Mouse (Mus musculus): ENCODE measurements around the gene Serpinb7. TPM values are rescaled to one million over a fixed set of nuclear protein-coding genes. Genes with fewer than 3 reads are reported as not detected.

Gene Serpinb7
- polyA plus RNA-seq, 1 experiment: not detected

GRCm38 (mm10) chr1:107422487-107422886 is 23.0 kb downstream of the Serpinb7 start:
- 71% methylated on average over 4 of the region's 4 CpGs for WGBS
- no peaks in the 10 kb centered on the region for H3K36me3 ChIP-seq (ENCODE audit: control insufficient read depth, insufficient read depth, low read length)
- H3K4me3 ChIP-seq (ENCODE audit: insufficient read depth, low read depth, low read length): no peak overlapping the region
- no peaks in the 10 kb centered on the region for H3K4me1 ChIP-seq (ENCODE audit: control insufficient read depth, insufficient read depth, low read length)
- TF ChIP-seq POLR2A (IDR thresholded peaks at IDR 0.05; ENCODE audit: low read depth, low read length) (no peak), CTCF (conservative IDR thresholded peaks at IDR 0.05; ENCODE audit: insufficient read depth, insufficient read length, low read depth, low read length) (no peak)
- H3K27ac ChIP-seq (ENCODE audit: insufficient read depth, low read depth, low read length): no peak overlapping the region
- H3K27me3 ChIP-seq (replicated peaks; ENCODE audit: control insufficient read depth, insufficient read depth, low read length): no peaks in the 10 kb centered on the region
- DNase-seq: no peak

GRCm38 (mm10) chr1:107431253-107431652 is 31.8 kb downstream of the Serpinb7 start:
- H3K4me3 ChIP-seq (ENCODE audit: insufficient read depth, low read depth, low read length): no peak overlapping the region
- DNase-seq: no peak
- no peak overlapping the region for H3K27ac ChIP-seq (ENCODE audit: insufficient read depth, low read depth, low read length)
- H3K36me3 ChIP-seq (ENCODE audit: control insufficient read depth, insufficient read depth, low read length): no peaks in the 10 kb centered on the region
- no peaks in the 10 kb centered on the region for H3K27me3 ChIP-seq (replicated peaks; ENCODE audit: control insufficient read depth, insufficient read depth, low read length)
- TF ChIP-seq POLR2A (IDR thresholded peaks at IDR 0.05; ENCODE audit: low read depth, low read length) (no peak), CTCF (conservative IDR thresholded peaks at IDR 0.05; ENCODE audit: insufficient read depth, insufficient read length, low read depth, low read length) (no peak)
- H3K4me1 ChIP-seq (ENCODE audit: control insufficient read depth, insufficient read depth, low read length): no peaks in the 10 kb centered on the region

- TF ChIP-seq CTCF (conservative IDR thresholded peaks at IDR 0.05; ENCODE audit: insufficient read depth, insufficient read length, low read depth, low read length): no peak
- TF ChIP-seq POLR2A (IDR thresholded peaks at IDR 0.05; ENCODE audit: low read depth, low read length): no peak
- DNase-seq: no peak
- no peak overlapping the region for H3K27ac ChIP-seq (ENCODE audit: insufficient read depth, low read depth, low read length)
- WGBS: 86% methylated on average over 2 of the region's 2 CpGs
- no peaks in the 10 kb centered on the region for H3K36me3 ChIP-seq (ENCODE audit: control insufficient read depth, insufficient read depth, low read length)
- H3K27me3 ChIP-seq (replicated peaks; ENCODE audit: control insufficient read depth, insufficient read depth, low read length): no peaks in the 10 kb centered on the region
- H3K4me3 ChIP-seq (ENCODE audit: insufficient read depth, low read depth, low read length): no peak overlapping the region
- no peaks in the 10 kb centered on the region for H3K4me1 ChIP-seq (ENCODE audit: control insufficient read depth, insufficient read depth, low read length)
Measured at GRCm38 (mm10) chr1:107435528-107435927, 36.1 kb downstream of the Serpinb7 start.

- DNase-seq: no peak
- Histone ChIP-seq H3K27ac (ENCODE audit: insufficient read depth, low read depth, low read length) (no peak overlapping the region), H3K4me3 (ENCODE audit: insufficient read depth, low read depth, low read length) (no peak overlapping the region), H3K36me3 (ENCODE audit: control insufficient read depth, insufficient read depth, low read length) (no peaks in the 10 kb centered on the region), H3K4me1 (ENCODE audit: control insufficient read depth, insufficient read depth, low read length) (no peaks in the 10 kb centered on the region), H3K27me3 (replicated peaks; ENCODE audit: control insufficient read depth, insufficient read depth, low read length) (no peaks in the 10 kb centered on the region)
- TF ChIP-seq CTCF (conservative IDR thresholded peaks at IDR 0.05; ENCODE audit: insufficient read depth, insufficient read length, low read depth, low read length) (no peak), POLR2A (IDR thresholded peaks at IDR 0.05; ENCODE audit: low read depth, low read length) (no peak)
- WGBS: 82% methylated on average over 3 of the region's 3 CpGs
Measured at GRCm38 (mm10) chr1:107439462-107439861, 40.0 kb downstream of the Serpinb7 start.

GRCm38 (mm10) chr1:107445352-107445751 is 45.9 kb downstream of the Serpinb7 start:
- Histone ChIP-seq H3K36me3 (ENCODE audit: control insufficient read depth, insufficient read depth, low read length) (no peaks in the 10 kb centered on the region), H3K27ac (ENCODE audit: insufficient read depth, low read depth, low read length) (no peak overlapping the region), H3K4me1 (ENCODE audit: control insufficient read depth, insufficient read depth, low read length) (no peaks in the 10 kb centered on the region), H3K4me3 (ENCODE audit: insufficient read depth, low read depth, low read length) (no peak overlapping the region), H3K27me3 (replicated peaks; ENCODE audit: control insufficient read depth, insufficient read depth, low read length) (no peaks in the 10 kb centered on the region)
- 33% methylated on average over 5 of the region's 5 CpGs for WGBS
- TF ChIP-seq CTCF (conservative IDR thresholded peaks at IDR 0.05; ENCODE audit: insufficient read depth, insufficient read length, low read depth, low read length): no peak
- no peak for TF ChIP-seq POLR2A (IDR thresholded peaks at IDR 0.05; ENCODE audit: low read depth, low read length)
- no peak for DNase-seq

- no peaks in the 10 kb centered on the region for H3K27me3 ChIP-seq (replicated peaks; ENCODE audit: control insufficient read depth, insufficient read depth, low read length)
- no peaks in the 10 kb centered on the region for H3K36me3 ChIP-seq (ENCODE audit: control insufficient read depth, insufficient read depth, low read length)
- 51% methylated on average over 3 of the region's 3 CpGs for WGBS
- TF ChIP-seq POLR2A (IDR thresholded peaks at IDR 0.05; ENCODE audit: low read depth, low read length): no peak
- no peak for TF ChIP-seq CTCF (conservative IDR thresholded peaks at IDR 0.05; ENCODE audit: insufficient read depth, insufficient read length, low read depth, low read length)
- no peak overlapping the region for H3K4me3 ChIP-seq (ENCODE audit: insufficient read depth, low read depth, low read length)
- H3K4me1 ChIP-seq (ENCODE audit: control insufficient read depth, insufficient read depth, low read length): no peaks in the 10 kb centered on the region
- DNase-seq: no peak
- no peak overlapping the region for H3K27ac ChIP-seq (ENCODE audit: insufficient read depth, low read depth, low read length)
Measured at GRCm38 (mm10) chr1:107447228-107447931, 47.9 kb downstream of the Serpinb7 start.

- Histone ChIP-seq H3K27me3 (replicated peaks; ENCODE audit: control insufficient read depth, insufficient read depth, low read length) (no peaks in the 10 kb centered on the region), H3K4me1 (ENCODE audit: control insufficient read depth, insufficient read depth, low read length) (no peaks in the 10 kb centered on the region), H3K4me3 (ENCODE audit: insufficient read depth, low read depth, low read length) (no peak overlapping the region), H3K36me3 (ENCODE audit: control insufficient read depth, insufficient read depth, low read length) (no peaks in the 10 kb centered on the region), H3K27ac (ENCODE audit: insufficient read depth, low read depth, low read length) (no peak overlapping the region)
- no peak for DNase-seq
- TF ChIP-seq POLR2A (IDR thresholded peaks at IDR 0.05; ENCODE audit: low read depth, low read length) (no peak), CTCF (conservative IDR thresholded peaks at IDR 0.05; ENCODE audit: insufficient read depth, insufficient read length, low read depth, low read length) (no peak)
Measured at GRCm38 (mm10) chr1:107479909-107480308, 80.5 kb downstream of the Serpinb7 start.
